Mouse (Mus musculus): Measurements from ENCODE around the gene Ltbp3. TPM values are rescaled to one million over a fixed set of nuclear protein-coding genes. Genes with fewer than 3 reads are reported as not detected.

Ltbp3 gene
- polyA plus RNA-seq, 2 experiments from 2014 or later = not detected

GRCm38 (mm10) chr19:5807740-5808139, 67.0 kb downstream of the Ltbp3 start:
- no peak for ATAC-seq

Other genes starting within 250 kb of the Ltbp3 start
- not detected for gene 1700020D05Rik, start 237.1 kb upstream of the Ltbp3 start, polyA plus RNA-seq (2017; shearing (Covaris generic))
- gene Snx32, start 230.4 kb upstream of the Ltbp3 start, polyA plus RNA-seq (2017; shearing (Covaris generic)) = 10 to 100 TPM; 20.2 to 23.6 TPM
- not detected for gene Ovol1, start 180.3 kb upstream of the Ltbp3 start, polyA plus RNA-seq (2017; shearing (Covaris generic))
- gene Ap5b1, start 172.9 kb upstream of the Ltbp3 start, polyA plus RNA-seq (2017; shearing (Covaris generic)) = 1 to 10 TPM; 3.8 to 7.4 TPM
- 100 to 1,000 TPM in 1 of 2 experiments, 10 to 100 TPM in 1; 55.0 to 102 TPM for gene Rnaseh2c, start 139.0 kb upstream of the Ltbp3 start, polyA plus RNA-seq (2017; shearing (Covaris generic))
- gene Kat5, start 130.7 kb upstream of the Ltbp3 start, polyA plus RNA-seq (2017; shearing (Covaris generic)) = 10 to 100 TPM; 38.8 to 84.9 TPM
- gene Rela, start 103.4 kb upstream of the Ltbp3 start, polyA plus RNA-seq (2017; shearing (Covaris generic)) = 100 to 1,000 TPM; 111 to 174 TPM
- gene Sipa1, start 77.2 kb upstream of the Ltbp3 start, polyA plus RNA-seq (2017; shearing (Covaris generic)) = 10 to 100 TPM; 19.0 to 25.6 TPM
- gene Map3k11, start 52.2 kb upstream of the Ltbp3 start, polyA plus RNA-seq (2017; shearing (Covaris generic)) = 1 to 10 TPM; 6.3 to 8.4 TPM
- 10 to 100 TPM; 21.6 to 23.9 TPM for gene Pcnx3, start 52.0 kb upstream of the Ltbp3 start, polyA plus RNA-seq (2017; shearing (Covaris generic))
- gene Kcnk7, start 36.5 kb upstream of the Ltbp3 start, polyA plus RNA-seq (2017; shearing (Covaris generic)) = 1 to 10 TPM; 1.9 to 2.4 TPM
- gene Ehbp1l1, start 14.6 kb upstream of the Ltbp3 start, polyA plus RNA-seq (2017; shearing (Covaris generic)) = 10 to 100 TPM; 14.4 to 20.7 TPM
- gene Fam89b, start 11.3 kb upstream of the Ltbp3 start, polyA plus RNA-seq (2017; shearing (Covaris generic)) = 10 to 100 TPM; 43.5 to 55.3 TPM
- 10 to 100 TPM; 15.1 to 19.4 TPM for gene Scyl1, start 30.5 kb downstream of the Ltbp3 start, polyA plus RNA-seq (2017; shearing (Covaris generic))
- 10 to 100 TPM; 62.6 to 85.3 TPM for gene Frmd8, start 134.4 kb downstream of the Ltbp3 start, polyA plus RNA-seq (2017; shearing (Covaris generic))
- gene Slc25a45, start 136.9 kb downstream of the Ltbp3 start, polyA plus RNA-seq (2017; shearing (Covaris generic)) = 10 to 100 TPM; 51.6 to 73.7 TPM
- under 1 TPM; 0.51 to 0.84 TPM for gene Tigd3, start 153.2 kb downstream of the Ltbp3 start, polyA plus RNA-seq (2017; shearing (Covaris generic))
- gene Dpf2, start 172.1 kb downstream of the Ltbp3 start, polyA plus RNA-seq (2017; shearing (Covaris generic)) = 100 to 1,000 TPM; 214 to 296 TPM
- gene Cdc42ep2, start 183.9 kb downstream of the Ltbp3 start, polyA plus RNA-seq (2017; shearing (Covaris generic)) = under 1 TPM in 1 of 2 experiments, not detected in 1; 0.34 TPM
- 10 to 100 TPM; 13.8 to 15.8 TPM for gene Pola2, start 223.3 kb downstream of the Ltbp3 start, polyA plus RNA-seq (2017; shearing (Covaris generic))
- not detected for gene Slc22a20, start 245.2 kb downstream of the Ltbp3 start, polyA plus RNA-seq (2017; shearing (Covaris generic))

All from CD4-positive, CD25-positive, alpha-beta regulatory T cell, adult 4 months (primary cell).